Mouse (Mus musculus) stomach, embryonic 16.5 days (tissue): ENCODE results near the gene Ostm1. TPM values are rescaled to one million over a fixed set of nuclear protein-coding genes. Genes with fewer than 3 reads are reported as not detected.
A peak's percentile ranks its signal among the peaks of the same experiment; 100 is the strongest.

Experiments used
- ATAC-seq: fragments of 200-750 bp; cut with Nextera tagmentation; 2 replicates; pipeline ENCODE4 v1.8.0; 2017; ENCODE audit warnings: moderate number of reproducible peaks, moderate TSS enrichment; ENCODE audit not compliant: insufficient read depth, low FRiP score
- H3K27ac ChIP-seq: fragments of 300-500 bp; sonication (generic); 2 replicates; pipeline ENCODE4 v1.5.1; 2014; ENCODE audit warnings: low read length
- H3K27me3 ChIP-seq: fragments of 300-500 bp; sonication (generic); 2 replicates; pipeline ENCODE4 v1.6.1; 2014; ENCODE audit warnings: low read length, control low read depth, mixed read lengths; ENCODE audit not compliant: control insufficient read depth, insufficient read depth
- H3K36me3 ChIP-seq: fragments of 300-500 bp; sonication (generic); 2 replicates; pipeline ENCODE4 v1.6.1; 2014; ENCODE audit warnings: low read length; ENCODE audit not compliant: control insufficient read depth, insufficient read depth
- H3K4me1 ChIP-seq: fragments of 300-500 bp; sonication (generic); 2 replicates; pipeline ENCODE4 v1.6.1; 2014; ENCODE audit warnings: low read length, control low read depth, mixed read lengths; ENCODE audit not compliant: control insufficient read depth, insufficient read depth
- H3K4me2 ChIP-seq: fragments of 300-500 bp; sonication (generic); 2 replicates; pipeline ENCODE4 v1.6.1; 2014; ENCODE audit warnings: low read depth, low read length, mixed read lengths
- H3K4me3 ChIP-seq: fragments of 300-500 bp; sonication (generic); replicated peaks from 2 replicates; pipeline ENCODE4 v1.5.1; 2014; ENCODE audit warnings: mild to moderate bottlenecking, low read length
- H3K9ac ChIP-seq: fragments of 300-500 bp; sonication (generic); 2 replicates; pipeline ENCODE4 v1.6.1; 2014; ENCODE audit warnings: low read length
- H3K9me3 ChIP-seq: fragments of 300-500 bp; sonication (generic); replicated peaks from 2 replicates; pipeline ENCODE4 v1.6.1; 2016; ENCODE audit warnings: low read length, control low read depth; ENCODE audit not compliant: control insufficient read depth
- WGBS: fragments of 180-500 bp; shearing (Covaris S2); extraction: QIAGEN DNeasy Blood & Tissue Kit; methylation state at CpG from one replicate; pipeline ENCODE4 v1.1.7; 2014; 5-methylcytosine and 5-hydroxymethylcytosine counted together
- polyA plus RNA-seq: library from polyadenylated mRNA; unstranded; fragments of >200 nt; fragmentation: Nextera tagmentation; extraction: Ambion mirVana; gene quantifications from 2 replicates; pipeline ENCODE4 v1.2.1, GENCODE M21; 2015

Ostm1 gene
- polyA plus RNA-seq, 1 experiment from 2014 or later: 13.8 TPM

DNA sequence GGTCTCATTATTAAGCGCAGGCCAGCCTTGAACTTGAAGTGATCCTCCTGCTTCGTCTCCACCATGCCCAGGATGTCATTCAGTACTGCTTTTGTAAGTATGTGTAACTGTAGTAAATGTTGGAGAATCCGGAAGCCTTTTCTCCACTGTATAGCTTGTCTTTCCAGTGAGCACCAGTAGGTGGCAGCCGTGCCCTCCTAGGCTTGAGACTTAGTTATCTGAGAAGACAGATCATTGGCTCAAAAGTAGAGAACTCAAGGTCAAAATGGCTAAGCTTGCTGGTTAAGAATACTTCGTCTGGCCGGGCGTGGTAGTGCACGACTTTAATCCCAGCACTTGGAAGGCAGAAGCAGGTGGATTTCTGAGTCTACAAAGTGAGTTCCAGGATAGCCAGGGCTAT, 113.4 kb downstream of the Ostm1 start:
- no peaks in the 10 kb centered on the region for H3K4me1 ChIP-seq
- no peaks in the 10 kb centered on the region for H3K27me3 ChIP-seq
- WGBS: 31% methylated on average over 8 of the region's 8 CpGs
- H3K27ac ChIP-seq: no peak overlapping the region
- no peak overlapping the region for H3K4me2 ChIP-seq
- no peak overlapping the region for H3K9ac ChIP-seq
- no peaks in the 10 kb centered on the region for H3K9me3 ChIP-seq
- no peak overlapping the region for H3K4me3 ChIP-seq
- ATAC-seq: no peak
- H3K36me3 ChIP-seq: no peaks in the 10 kb centered on the region

DNA sequence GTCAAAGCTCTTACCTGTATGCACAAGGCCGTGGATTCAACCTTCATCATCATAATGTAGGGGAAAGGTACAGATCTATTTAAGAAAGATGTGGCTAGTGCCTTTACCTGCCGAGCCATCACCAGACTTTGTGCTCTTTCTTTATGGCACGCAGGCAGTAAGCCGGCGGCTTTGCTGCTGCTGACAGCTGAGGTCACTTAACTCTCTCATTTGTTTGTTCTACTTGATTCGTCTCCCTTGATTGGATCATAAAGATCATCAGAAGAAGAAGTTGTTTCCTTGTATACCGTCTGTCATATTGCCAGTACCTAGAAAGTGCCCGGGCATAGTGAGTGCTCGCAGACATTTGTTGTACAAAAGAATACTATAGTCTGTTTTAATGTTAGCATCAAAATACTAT, 114.8 kb downstream of the Ostm1 start:
- no peaks in the 10 kb centered on the region for H3K4me1 ChIP-seq
- no peak overlapping the region for H3K4me3 ChIP-seq

DNA sequence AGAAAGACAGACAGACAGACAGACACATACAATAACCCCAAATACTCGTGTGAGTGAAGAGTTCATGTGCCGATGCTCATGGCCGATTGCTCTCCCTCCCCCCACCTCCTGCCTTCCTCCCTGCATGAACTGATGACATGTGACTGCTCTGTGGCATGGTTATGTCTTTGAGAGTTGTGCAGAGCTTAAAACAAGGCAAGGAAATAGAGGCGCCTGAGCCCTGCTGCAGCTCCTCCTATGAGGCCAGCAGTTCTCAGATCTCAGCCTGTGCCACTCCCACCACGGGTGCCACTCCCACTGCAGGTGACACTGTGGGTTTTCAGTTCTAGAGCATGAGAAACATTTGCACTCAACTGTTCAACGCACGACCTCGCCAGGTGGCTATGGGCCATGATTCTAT, 115.4 kb downstream of the Ostm1 start:
- Histone ChIP-seq H3K36me3 (no peaks in the 10 kb centered on the region), H3K9me3 (no peaks in the 10 kb centered on the region), H3K4me1 (no peaks in the 10 kb centered on the region), H3K9ac (no peak overlapping the region), H3K4me2 (no peak overlapping the region), H3K27me3 (no peaks in the 10 kb centered on the region), H3K4me3 (no peak overlapping the region), H3K27ac (no peak overlapping the region)
- WGBS: 78% methylated on average over 8 of the region's 8 CpGs
- ATAC-seq: 0 out of 2 replicates have a peak, but pooled peaks have one; percentile 13

More for the DNA sequence above, 114.8 kb downstream of the Ostm1 start:
- H3K4me2 ChIP-seq: no peak overlapping the region
- no peak overlapping the region for H3K27ac ChIP-seq
- H3K27me3 ChIP-seq: no peaks in the 10 kb centered on the region
- H3K9ac ChIP-seq: no peak overlapping the region
- no peaks in the 10 kb centered on the region for H3K9me3 ChIP-seq
- no peaks in the 10 kb centered on the region for H3K36me3 ChIP-seq
- no peak for ATAC-seq
- WGBS: 82% methylated on average over 9 of the region's 9 CpGs

DNA sequence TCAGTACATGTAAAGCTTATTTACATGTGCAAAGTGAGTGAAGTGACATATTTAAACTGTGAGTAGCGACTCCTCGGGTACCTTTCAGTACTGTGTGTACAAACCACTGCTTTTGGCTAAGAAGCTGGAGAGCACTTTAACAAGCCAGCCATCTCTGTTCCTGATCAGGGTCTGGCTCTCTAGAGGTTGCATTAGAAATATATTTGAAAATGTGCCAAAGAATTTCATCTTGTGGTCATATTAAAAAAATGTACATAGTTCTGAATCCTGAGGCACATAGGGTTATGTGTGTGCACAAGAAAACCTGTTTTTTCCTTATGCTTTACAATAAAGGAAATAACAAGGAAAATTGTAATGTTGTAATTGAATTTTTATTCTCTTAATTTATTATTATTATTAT, 118.5 kb downstream of the Ostm1 start:
- H3K9me3 ChIP-seq: no peaks in the 10 kb centered on the region
- WGBS: 79% methylated on average over 2 of the region's 2 CpGs
- ATAC-seq: no peak

DNA sequence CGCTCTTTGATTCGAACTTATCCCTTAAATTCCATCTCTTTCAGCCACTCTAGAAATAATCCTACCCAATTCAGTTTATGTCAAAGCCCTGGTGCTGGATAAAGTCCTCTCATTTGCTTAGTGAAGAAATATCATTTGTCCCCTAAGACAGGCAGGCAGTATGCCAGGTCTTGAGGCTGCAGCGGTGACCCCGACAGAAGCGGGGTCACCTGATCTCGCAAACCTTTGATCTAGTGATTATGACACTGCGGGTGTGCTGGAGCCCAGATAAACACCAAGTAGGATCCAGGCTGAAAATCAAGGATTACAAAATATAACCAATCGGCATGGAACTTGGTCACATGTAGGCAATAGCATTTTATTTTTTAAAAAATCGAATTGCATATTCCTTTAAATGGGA, 131.1 kb downstream of the Ostm1 start:
- 0 out of 2 replicates have a peak overlapping the region, but pooled peaks have one; percentile 4 for H3K4me2 ChIP-seq
- no peak for ATAC-seq
- WGBS: 16% methylated on average over 9 of the region's 9 CpGs
- no peaks in the 10 kb centered on the region for H3K27me3 ChIP-seq
- no peaks in the 10 kb centered on the region; the same call in 1 of the 2 replicates for H3K4me1 ChIP-seq
- no peak overlapping the region for H3K27ac ChIP-seq
- H3K4me3 ChIP-seq: no peak overlapping the region
- no peak overlapping the region for H3K9ac ChIP-seq
- H3K36me3 ChIP-seq: no peaks in the 10 kb centered on the region
- H3K9me3 ChIP-seq: no peaks in the 10 kb centered on the region

More for the DNA sequence above, 118.5 kb downstream of the Ostm1 start:
- Histone ChIP-seq H3K27ac (no peak overlapping the region), H3K9ac (no peak overlapping the region), H3K4me3 (no peak overlapping the region), H3K27me3 (no peaks in the 10 kb centered on the region), H3K4me2 (no peak overlapping the region), H3K4me1 (no peaks in the 10 kb centered on the region), H3K36me3 (no peaks in the 10 kb centered on the region)

DNA sequence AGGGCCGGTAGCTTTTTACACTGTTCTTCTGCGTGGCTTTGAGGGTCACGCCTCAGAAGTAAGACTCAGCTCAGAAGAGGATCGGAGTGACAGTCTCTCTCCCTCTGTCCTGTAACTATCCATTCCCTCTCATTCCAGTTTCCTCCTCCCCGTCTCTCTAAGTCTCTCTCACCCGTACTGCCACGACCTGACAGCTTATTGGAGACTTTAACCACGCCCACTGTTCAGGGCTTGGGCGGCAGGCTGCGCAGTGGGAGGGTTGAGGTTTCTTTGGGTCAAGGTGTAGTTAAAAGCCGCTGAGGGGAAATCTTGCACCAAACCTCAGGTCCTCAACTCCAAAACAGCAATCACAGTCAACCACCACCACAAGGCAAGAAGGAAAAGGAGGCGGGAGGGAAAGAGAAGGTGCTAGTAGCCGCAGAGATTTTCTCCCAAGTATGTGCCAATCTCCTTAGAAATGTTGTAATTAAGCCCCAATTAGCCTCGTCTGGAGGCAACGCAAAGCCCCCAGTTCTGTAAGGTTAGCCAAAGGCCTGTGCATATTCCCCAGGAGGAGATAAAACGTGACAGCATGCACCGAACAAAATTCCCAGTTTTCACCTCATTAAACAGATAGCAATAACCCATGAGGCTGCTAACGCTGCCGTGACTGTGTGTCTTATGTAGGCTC, 131.9 kb downstream of the Ostm1 start:
- no peaks in the 10 kb centered on the region; the same call in 1 of the 2 replicates for H3K4me1 ChIP-seq
- H3K9ac ChIP-seq: no peak overlapping the region
- H3K36me3 ChIP-seq: no peaks in the 10 kb centered on the region
- H3K27me3 ChIP-seq: no peaks in the 10 kb centered on the region
- no peaks in the 10 kb centered on the region for H3K9me3 ChIP-seq
- ATAC-seq: no peak
- H3K4me2 ChIP-seq: peak overlapping the region; percentile 35
- 24% methylated on average over 19 of the region's 19 CpGs for WGBS
- H3K4me3 ChIP-seq: peak overlapping the region; percentile 6
- no peak overlapping the region for H3K27ac ChIP-seq

DNA sequence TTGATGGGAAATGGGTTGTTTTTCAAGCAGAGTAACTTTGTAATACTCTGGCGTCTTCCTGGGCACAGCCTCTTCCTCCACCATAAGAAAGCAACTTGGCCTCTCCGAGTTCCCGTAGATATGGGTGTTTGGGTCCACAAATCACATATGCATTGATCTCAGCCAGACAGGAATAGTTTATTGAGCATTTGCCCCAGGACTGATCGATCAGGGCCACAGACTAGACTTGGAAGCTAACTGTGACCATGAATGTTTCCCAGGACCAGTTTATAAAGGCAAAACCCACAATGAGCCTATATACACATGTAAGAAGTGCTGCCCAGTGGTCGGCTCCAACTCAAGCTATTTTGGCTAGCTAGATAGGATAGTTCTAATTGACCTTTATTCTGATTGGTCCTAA, 138.5 kb downstream of the Ostm1 start:
- Histone ChIP-seq H3K27me3 (no peaks in the 10 kb centered on the region), H3K36me3 (no peaks in the 10 kb centered on the region), H3K4me3 (no peak overlapping the region), H3K4me2 (no peak overlapping the region), H3K9ac (no peak overlapping the region), H3K9me3 (no peaks in the 10 kb centered on the region), H3K27ac (no peak overlapping the region), H3K4me1 (no peaks in the 10 kb centered on the region)
- 91% methylated on average over 5 of the region's 5 CpGs for WGBS
- no peak for ATAC-seq

DNA sequence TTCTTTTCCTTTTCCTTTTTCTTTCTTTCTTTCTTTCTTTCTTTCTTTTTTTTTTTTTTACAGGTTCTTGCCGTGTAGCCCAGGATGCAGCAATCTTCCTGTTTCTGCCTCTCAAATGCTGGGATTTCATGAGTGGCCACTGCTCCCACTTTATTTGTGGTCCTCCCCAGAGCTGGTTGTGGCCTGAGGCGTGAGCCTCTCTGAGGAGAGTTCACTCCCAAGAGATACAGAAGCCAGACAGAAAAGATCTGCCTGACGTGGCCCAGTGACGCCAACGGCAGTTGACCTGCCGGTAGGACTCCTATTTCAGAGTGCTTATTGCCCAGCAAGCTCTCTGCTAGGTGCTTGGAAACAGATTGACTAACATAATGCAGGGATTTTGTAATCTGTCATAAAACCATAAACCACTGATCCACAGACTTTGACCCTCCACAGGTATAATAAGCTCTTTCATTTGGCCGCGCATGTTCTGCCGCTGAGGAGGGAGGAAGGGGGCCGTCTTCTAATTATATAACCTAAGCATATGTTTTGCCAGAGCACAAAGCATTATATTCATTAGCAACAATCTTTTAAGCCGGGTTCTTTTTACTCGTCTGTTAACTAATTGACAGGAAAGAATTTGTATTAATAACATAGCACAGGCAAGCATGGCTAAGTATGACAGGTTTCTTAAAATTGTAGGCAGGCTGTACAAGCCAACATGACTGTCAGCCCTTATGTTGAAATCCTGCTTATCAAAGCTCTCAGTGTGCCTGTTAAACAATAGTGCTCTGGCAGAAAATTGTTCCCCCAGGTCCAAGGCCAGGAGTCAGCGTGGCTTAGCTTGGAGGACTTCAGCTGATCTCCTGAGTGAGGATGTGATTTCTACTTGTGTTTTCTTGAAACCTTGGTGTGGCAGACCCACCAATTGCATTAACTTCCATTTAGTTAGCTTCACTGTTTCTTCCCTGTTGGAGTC, 139.9 kb downstream of the Ostm1 start:
- Histone ChIP-seq H3K36me3 (no peaks in the 10 kb centered on the region), H3K27ac (no peak overlapping the region), H3K27me3 (no peaks in the 10 kb centered on the region), H3K4me3 (no peak overlapping the region), H3K9me3 (no peaks in the 10 kb centered on the region), H3K4me2 (no peak overlapping the region), H3K9ac (no peak overlapping the region), H3K4me1 (no peaks in the 10 kb centered on the region)
- WGBS: 69% methylated on average over 13 of the region's 13 CpGs
- ATAC-seq: 0 out of 2 replicates have a peak, but pooled peaks have one; percentile 37

DNA sequence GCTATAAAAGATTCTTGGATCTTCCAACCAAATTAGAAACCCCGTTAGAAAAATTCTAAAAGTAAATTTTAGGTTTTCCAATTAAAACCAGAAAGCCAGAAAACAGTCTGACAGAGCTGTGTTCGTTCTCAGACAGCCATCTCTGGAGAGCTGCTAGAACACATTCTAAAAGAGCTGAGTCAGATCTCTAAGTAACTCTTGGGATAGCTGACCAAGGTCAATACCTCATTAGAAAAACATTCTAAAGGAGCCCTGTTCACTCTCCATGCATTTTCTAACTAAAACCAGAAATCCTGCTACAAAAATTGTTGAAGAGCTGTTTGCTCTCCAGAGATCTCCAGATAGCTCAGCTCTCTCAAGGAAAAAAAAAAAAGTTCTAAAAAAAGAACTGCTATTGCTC, 146.0 kb downstream of the Ostm1 start:
- H3K27ac ChIP-seq: no peak overlapping the region
- no peaks in the 10 kb centered on the region for H3K4me1 ChIP-seq
- no peak overlapping the region for H3K9ac ChIP-seq
- no peak overlapping the region for H3K4me2 ChIP-seq
- ATAC-seq: no peak
- no peak overlapping the region for H3K4me3 ChIP-seq
- H3K9me3 ChIP-seq: 0 out of 2 replicates have a peak, but pooled peaks cover 2% of the 10 kb centered on the region
- no peaks in the 10 kb centered on the region for H3K36me3 ChIP-seq
- H3K27me3 ChIP-seq: no peaks in the 10 kb centered on the region
- 82% methylated on average over 2 of the region's 2 CpGs for WGBS
